Mouse (Mus musculus) MEL (cell line): ENCODE measurements at regions not wholly inside any gene's neighbourhood (a gene's known extent, or its start where the extent isn't known, plus 50 kb on each side); places are given as distances from the start of the nearest gene placed in this dataset.

Experiments used
- GATA1 ChIP-seq: IDR thresholded peaks from 2 replicates; pipeline ENCODE4 v1.6.1; 2011; ENCODE audit warnings: low read depth, low read length, improper control_type of control experiment
- TAL1 ChIP-seq: IDR thresholded peaks from 2 replicates; pipeline ENCODE4 v1.6.1; 2012; ENCODE audit warnings: mild to moderate bottlenecking, inconsistent platforms, low read length, moderate library complexity, mixed read lengths

- TF ChIP-seq TAL1 (no peak), GATA1 (no peak)
Observed at GRCm38 (mm10) chr9:47321106-47321789, 208.7 kb upstream of the Cadm1 start.
